Mouse (Mus musculus) CH12.LX (cell line): ENCODE data around the gene Ugt1a6a. TPM values are rescaled to one million over a fixed set of nuclear protein-coding genes. Genes with fewer than 3 reads are reported as not detected.

ENCODE experiments used
- DNase-seq: peaks from one replicate; pipeline ENCODE4 v3.0.0-alpha.2; 2013; ENCODE audit errors: extremely low read depth
- H3K27ac ChIP-seq: 2 replicates; pipeline ENCODE4 v1.5.1; 2012; ENCODE audit warnings: low read depth, mild to moderate bottlenecking, control low read depth, moderate library complexity; ENCODE audit not compliant: insufficient read depth
- H3K27me3 ChIP-seq: replicated peaks from 2 replicates; pipeline ENCODE3; 2012; ENCODE audit warnings: inconsistent platforms
- H3K36me3 ChIP-seq, 2 experiments: replicated peaks in 1 of 2; 2 replicates each; pipeline versions ENCODE3 to v1.6.1; 2012; ENCODE audit warnings: inconsistent platforms in 1 of 2, low read length in 1 of 2, mild to moderate bottlenecking in 1 of 2, mixed read lengths in 1 of 2, moderate library complexity in 1 of 2; ENCODE audit not compliant: control insufficient read depth in 1 of 2, insufficient read depth in 1 of 2
- H3K4me1 ChIP-seq, 2 experiments: 2 replicates each; pipeline ENCODE4 v1.6.1; 2012; ENCODE audit warnings: inconsistent platforms in 1 of 2, moderate library complexity in 1 of 2; ENCODE audit not compliant: insufficient read depth in 2 of 2, control insufficient read depth in 1 of 2
- H3K4me2 ChIP-seq: 2 replicates; pipeline ENCODE4 v1.6.1; 2012; ENCODE audit warnings: low read depth, mild to moderate bottlenecking, control low read depth; ENCODE audit not compliant: poor library complexity, insufficient read depth, severe bottlenecking
- H3K4me3 ChIP-seq, 3 experiments: fragments of 150-350 bp in 1 of 3; sonication (generic) in 1 of 3; replicated peaks in 1 of 3; 2 replicates each; pipeline versions ENCODE3 to v1.5.1; 2011 to 2012; ENCODE audit warnings: low read depth in 2 of 3, low read length in 2 of 3, mild to moderate bottlenecking in 2 of 3, moderate library complexity in 2 of 3, control low read depth in 1 of 3, improper control_type of control experiment in 1 of 3, inconsistent platforms in 1 of 3, mixed read lengths in 1 of 3; ENCODE audit not compliant: poor library complexity in 1 of 3
- H3K79me2 ChIP-seq: replicated peaks from 2 replicates; pipeline ENCODE4 v1.6.1; 2012; ENCODE audit warnings: mild to moderate bottlenecking, moderate library complexity; ENCODE audit not compliant: control insufficient read depth, poor library complexity, insufficient read depth, severe bottlenecking; ENCODE audit errors: extremely low read depth
- H3K9ac ChIP-seq: 2 replicates; pipeline ENCODE4 v1.6.1; 2012; ENCODE audit warnings: low read depth, mild to moderate bottlenecking, control low read depth, moderate library complexity; ENCODE audit not compliant: insufficient read depth
- H3K9me3 ChIP-seq: replicated peaks from 2 replicates; pipeline ENCODE3; 2012; ENCODE audit warnings: low read length, inconsistent platforms, mixed read lengths
- CHD1 ChIP-seq: IDR thresholded peaks from 2 replicates; pipeline ENCODE4 v1.6.1; 2012; ENCODE audit warnings: low read depth, low read length, improper control_type of control experiment, inconsistent platforms
- CHD2 ChIP-seq: IDR thresholded peaks from 2 replicates; pipeline ENCODE4 v1.6.1; 2011; ENCODE audit warnings: low read length, improper control_type of control experiment
- GABPA ChIP-seq: IDR thresholded peaks from 2 replicates; pipeline ENCODE4 v1.6.1; 2012; ENCODE audit warnings: low read depth, low read length, improper control_type of control experiment, inconsistent platforms; ENCODE audit not compliant: insufficient replicate concordance
- JUN ChIP-seq: IDR thresholded peaks from 2 replicates; pipeline ENCODE4 v1.6.1; 2011; ENCODE audit warnings: low read depth, mild to moderate bottlenecking, low read length, improper control_type of control experiment, moderate library complexity; ENCODE audit not compliant: insufficient read depth
- JUND ChIP-seq: conservative IDR thresholded peaks from 2 replicates; pipeline ENCODE4 v1.6.1; 2011; ENCODE audit warnings: low read depth, low read length, improper control_type of control experiment
- MAX ChIP-seq: IDR thresholded peaks from 2 replicates; pipeline ENCODE4 v1.6.1; 2011; ENCODE audit warnings: low read length, improper control_type of control experiment
- NELFE ChIP-seq: IDR thresholded peaks from 2 replicates; pipeline ENCODE4 v1.6.1; 2011; ENCODE audit warnings: low read depth, low read length, improper control_type of control experiment
- POLR2AphosphoS2 ChIP-seq: IDR thresholded peaks from 2 replicates; pipeline ENCODE4 v1.6.1; 2011; ENCODE audit warnings: low read depth, low read length, improper control_type of control experiment
- RAD21 ChIP-seq: IDR thresholded peaks from 2 replicates; pipeline ENCODE4 v1.6.1; 2011; ENCODE audit warnings: low read depth, mild to moderate bottlenecking, low read length, improper control_type of control experiment, moderate library complexity
- SIN3A ChIP-seq: IDR thresholded peaks from 2 replicates; pipeline ENCODE4 v1.6.1; 2012; ENCODE audit warnings: low read length, improper control_type of control experiment, inconsistent platforms
- TCF12 ChIP-seq: IDR thresholded peaks from 2 replicates; pipeline ENCODE4 v1.6.1; 2014; ENCODE audit warnings: low read depth, mild to moderate bottlenecking, inconsistent platforms, low read length, improper control_type of control experiment
- USF1 ChIP-seq: IDR thresholded peaks from 2 replicates; pipeline ENCODE4 v1.6.1; 2014; ENCODE audit warnings: low read depth, mild to moderate bottlenecking, inconsistent platforms, low read length, improper control_type of control experiment
- ZKSCAN1 ChIP-seq: IDR thresholded peaks from 2 replicates; pipeline ENCODE4 v1.6.1; 2012; ENCODE audit warnings: low read depth, inconsistent platforms, low read length, improper control_type of control experiment, borderline replicate concordance
- dilution Hi-C: fragments of 300-500 bp; cut with MboI; formaldehyde crosslinking; loops from 2 replicates; pipeline ENCODE4 v1.14.3; 2020; ENCODE audit warnings: low sequenced_read_pairs; ENCODE audit not compliant: extremely low pct_unique_long_range_greater_than_20kb, extremely low pct_ligation_motif_present
- in situ Hi-C: fragments of 300-500 bp; cut with MboI; formaldehyde crosslinking; loops from 3 replicates; pipeline ENCODE4 v1.14.3; 2019; ENCODE audit warnings: low sequenced_read_pairs, low pct_ligation_motif_present, low pct_unique_long_range_greater_than_20kb, mixed read lengths
- polyA plus RNA-seq: library from polyadenylated mRNA; unstranded; fragments of >175 nt; gene quantifications from 2 replicates; pipeline ENCODE4 v1.2.1, GENCODE M21; 2012; ENCODE audit warnings: low read depth; ENCODE audit not compliant: insufficient read length
- total RNA-seq, 2 experiments: library from RNA; depleted of rRNA; stranded (reverse); fragments of 300-350 nt in 1 of 2; fragments of >200 nt in 1 of 2; gene quantifications; 2 replicates each; pipeline ENCODE4 v1.2.3; 2012 to 2014

Ugt1a6a gene
- total and polyA plus RNA-seq, 3 experiments = 0.19 to 0.43 (median 0.30) TPM

DNA sequence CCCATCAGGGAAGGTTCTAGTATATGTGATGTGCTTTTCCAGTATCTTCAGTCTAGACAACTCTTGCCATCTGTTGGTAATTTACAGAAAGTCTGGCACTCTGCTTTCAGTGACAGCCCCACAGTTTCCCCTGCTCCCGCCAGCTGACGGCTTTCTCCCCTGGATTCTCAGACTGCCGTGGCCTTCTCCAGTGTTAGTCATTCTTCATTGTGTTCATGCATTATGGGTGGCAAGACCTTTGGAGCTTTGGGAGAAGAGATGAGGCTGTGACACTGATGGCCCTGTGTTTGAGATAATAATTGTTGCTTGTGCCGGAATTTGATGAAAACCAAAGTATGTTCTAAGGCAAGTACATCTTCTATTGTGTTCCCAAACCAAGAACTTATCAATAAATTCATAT is 84.0 kb downstream of the Ugt1a6a start:
- in situ Hi-C loops = no loop called here
- H3K4me1 ChIP-seq = no peaks in the 10 kb centered on the region
- no peak for TF ChIP-seq JUND
- TF ChIP-seq GABPA = no peak
- no peak for TF ChIP-seq TCF12
- no peak for TF ChIP-seq CHD2
- TF ChIP-seq USF1 = no peak
- TF ChIP-seq, all 38 proteins: peak for 0
- no peak for DNase-seq
- Histone ChIP-seq H3K36me3 (no peaks in the 10 kb centered on the region), H3K79me2 (no peaks in the 10 kb centered on the region), H3K4me3 (no peak overlapping the region), H3K4me2 (no peak overlapping the region), H3K9me3 (peaks cover 69% of the 10 kb centered on the region), H3K9ac (no peak overlapping the region), H3K27me3 (no peaks in the 10 kb centered on the region), H3K27ac (no peak overlapping the region)
- dilution Hi-C loops = no loop called here

DNA sequence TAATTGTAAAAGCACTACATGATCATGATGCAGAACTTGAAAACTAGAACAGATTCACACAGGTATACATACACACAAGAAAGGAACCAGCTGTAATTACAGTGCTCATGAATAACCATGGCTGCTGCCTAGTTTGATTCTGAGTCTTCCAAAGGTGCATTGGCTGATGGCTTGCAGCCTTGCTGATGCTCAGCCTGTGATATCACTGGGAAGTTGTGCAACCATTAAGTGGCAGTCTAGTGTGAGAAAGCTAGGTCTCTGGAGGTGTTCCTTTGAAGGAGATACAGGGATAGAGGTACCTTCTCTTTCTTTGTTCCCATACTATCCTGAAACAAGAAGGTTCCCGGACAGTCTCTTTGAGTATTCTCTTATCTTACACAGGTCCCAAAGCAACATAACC is 84.4 kb downstream of the Ugt1a6a start:
- Histone ChIP-seq H3K9ac (no peak overlapping the region), H3K4me2 (no peak overlapping the region), H3K27ac (no peak overlapping the region), H3K9me3 (peaks cover 69% of the 10 kb centered on the region), H3K4me1 (no peaks in the 10 kb centered on the region), H3K36me3 (no peaks in the 10 kb centered on the region), H3K4me3 (no peak overlapping the region), H3K27me3 (no peaks in the 10 kb centered on the region), H3K79me2 (no peaks in the 10 kb centered on the region)
- in situ Hi-C loops = no loop called here
- dilution Hi-C loops = no loop called here
- peak; percentile 2 for DNase-seq
- no peak for TF ChIP-seq NELFE
- no peak for TF ChIP-seq SIN3A
- no peak for TF ChIP-seq CHD1
- no peak for TF ChIP-seq MAX

DNA sequence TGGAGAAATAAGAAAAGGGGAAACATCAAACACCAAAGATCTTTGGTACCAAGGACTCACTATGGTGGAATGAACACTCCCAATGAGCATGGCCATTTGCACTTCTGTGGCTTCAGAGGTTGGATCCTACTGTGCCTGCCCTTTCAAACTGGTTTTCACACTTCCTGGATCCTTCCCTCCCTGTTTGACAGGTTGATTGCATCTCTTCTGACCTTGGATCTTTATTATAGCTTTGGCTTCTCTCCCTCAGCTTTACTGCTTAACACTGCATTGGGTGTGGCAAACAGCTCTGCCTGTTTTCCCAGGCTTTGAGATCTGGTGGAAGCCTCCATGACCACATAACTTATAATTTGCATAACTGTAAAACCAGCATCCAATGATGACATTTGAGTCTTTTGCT is 85.7 kb downstream of the Ugt1a6a start:
- dilution Hi-C loops (no loop called here), in situ Hi-C loops (no loop called here)
- TF ChIP-seq ZKSCAN1 (no peak), JUND (no peak), JUN (no peak), RAD21 (no peak), USF1 (no peak), POLR2AphosphoS2 (no peak)

More for the DNA sequence above, 85.7 kb downstream of the Ugt1a6a start:
- H3K79me2 ChIP-seq = no peaks in the 10 kb centered on the region
- no peak overlapping the region for H3K27ac ChIP-seq
- H3K9ac ChIP-seq = no peak overlapping the region
- H3K4me2 ChIP-seq = no peak overlapping the region
- no peaks in the 10 kb centered on the region for H3K36me3 ChIP-seq
- no peak overlapping the region for H3K4me3 ChIP-seq
- H3K4me1 ChIP-seq = no peaks in the 10 kb centered on the region
- H3K9me3 ChIP-seq = peaks cover 61% of the 10 kb centered on the region
- H3K27me3 ChIP-seq = no peaks in the 10 kb centered on the region
- DNase-seq = peak; percentile 1
